Mouse (Mus musculus) hematopoietic stem cell, adult 5-6 weeks (primary cell): ENCODE results near the gene Prkar1a. TPM values are rescaled to one million over a fixed set of nuclear protein-coding genes. Genes with fewer than 3 reads are reported as not detected.

ENCODE experiments used
- ATAC-seq, 2 experiments: fragments of 125-278 bp in 1 of 2; replicated peaks in 1 of 2; 2 replicates each; pipeline ENCODE4 v1.8.0; 2016 to 2017; ENCODE audit warnings: inconsistent platforms in 2 of 2, mild to moderate bottlenecking in 2 of 2, moderate number of reproducible peaks in 2 of 2, low read depth in 1 of 2, moderate TSS enrichment in 1 of 2; ENCODE audit not compliant: low FRiP score in 2 of 2, poor library complexity in 2 of 2, severe bottlenecking in 2 of 2, insufficient read depth in 1 of 2, low TSS enrichment in 1 of 2
- total RNA-seq: library from RNA; stranded (forward); fragments of 172-1452, 232-1000 nt; gene quantifications from 2 replicates; pipeline ENCODE4 v1.2.3, GENCODE M21; 2017

Gene Prkar1a
- total RNA-seq, 1 experiment from 2014 or later, result 129 TPM

DNA sequence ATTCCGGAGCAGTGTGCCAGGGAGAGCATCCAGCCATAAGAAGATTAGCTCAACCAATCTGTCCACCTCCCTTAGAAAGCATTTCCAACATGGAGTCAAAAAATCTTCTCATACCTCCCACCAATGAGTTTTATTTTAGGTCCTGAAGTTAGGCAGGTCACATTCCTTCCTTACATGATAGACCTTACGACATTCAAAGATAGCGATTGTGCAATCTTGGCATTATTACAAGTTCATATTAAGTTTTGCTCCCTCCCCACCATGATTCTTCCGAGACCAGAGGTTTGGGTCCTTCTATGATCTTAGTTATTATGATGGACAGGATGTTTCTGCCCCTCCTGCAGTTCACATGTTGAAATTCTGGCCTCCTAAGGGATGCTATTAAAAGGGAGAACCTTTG is 40.3 kb downstream of the Prkar1a start:
- ATAC-seq, result no peak

DNA sequence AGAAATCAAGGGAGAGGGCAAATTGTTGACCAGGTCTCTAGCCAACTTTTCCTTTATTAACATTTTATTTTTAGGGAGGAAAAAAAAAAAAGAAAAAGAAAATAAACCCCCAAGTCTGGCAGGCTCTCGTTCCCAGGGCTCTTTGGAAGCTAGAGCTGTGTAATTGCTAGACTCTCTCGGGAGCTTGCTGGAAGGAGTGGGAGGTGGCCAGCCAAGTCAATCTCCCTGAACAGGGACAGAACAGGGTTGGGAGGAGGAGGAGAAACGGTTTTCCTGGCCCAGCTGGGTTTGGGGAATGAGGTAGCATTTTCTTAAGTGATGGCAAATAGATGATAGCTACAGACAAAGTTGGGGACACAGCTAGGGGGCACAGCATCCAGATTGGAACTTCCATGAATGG is 43.5 kb downstream of the Prkar1a start:
- ATAC-seq, result no peak

DNA sequence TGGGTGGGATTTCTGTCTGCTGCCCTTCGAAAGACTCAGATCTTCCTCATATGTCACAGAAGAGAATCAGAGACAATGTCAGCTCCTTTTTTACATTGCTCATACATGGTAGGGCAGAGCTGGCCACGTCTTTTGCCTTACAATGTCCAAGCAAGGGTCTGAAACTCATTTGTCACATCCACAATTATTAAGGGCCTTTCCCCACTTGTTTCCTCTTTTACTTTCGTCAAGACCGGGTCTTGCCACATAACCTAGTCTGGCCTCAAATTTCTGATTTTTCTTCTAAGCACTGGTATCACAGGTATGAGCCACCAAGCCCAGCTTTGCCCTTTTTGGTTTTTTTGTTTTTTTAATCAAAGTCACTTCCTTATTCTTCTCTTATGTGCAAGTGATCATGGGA is 47.3 kb downstream of the Prkar1a start:
- ATAC-seq, result no peak

DNA sequence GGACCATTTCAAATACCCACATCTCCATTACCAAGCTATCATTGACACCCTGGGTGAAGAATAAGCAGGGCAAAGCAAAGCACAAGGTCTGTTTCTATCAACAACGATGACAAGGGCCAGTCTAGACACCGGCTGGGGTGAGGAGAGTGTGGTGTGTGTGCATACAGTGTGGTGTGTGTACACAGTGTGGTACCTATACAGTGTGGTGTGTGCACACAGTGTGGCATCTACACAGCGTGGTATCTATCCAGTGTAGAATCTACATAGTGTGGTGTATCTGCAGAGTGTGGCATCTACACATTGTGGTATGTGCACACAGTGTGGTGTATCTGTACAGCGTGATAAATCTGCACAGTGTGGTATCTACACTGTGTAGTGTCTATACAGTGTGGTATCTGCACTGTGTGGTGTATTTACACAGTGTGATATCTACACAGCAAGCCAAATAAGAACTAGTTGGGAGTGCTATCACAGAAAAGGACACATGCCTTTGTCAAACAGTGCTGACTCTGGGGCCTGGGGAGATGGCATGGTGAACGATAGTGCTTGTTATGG is 48.0 kb downstream of the Prkar1a start:
- no peak for ATAC-seq

DNA sequence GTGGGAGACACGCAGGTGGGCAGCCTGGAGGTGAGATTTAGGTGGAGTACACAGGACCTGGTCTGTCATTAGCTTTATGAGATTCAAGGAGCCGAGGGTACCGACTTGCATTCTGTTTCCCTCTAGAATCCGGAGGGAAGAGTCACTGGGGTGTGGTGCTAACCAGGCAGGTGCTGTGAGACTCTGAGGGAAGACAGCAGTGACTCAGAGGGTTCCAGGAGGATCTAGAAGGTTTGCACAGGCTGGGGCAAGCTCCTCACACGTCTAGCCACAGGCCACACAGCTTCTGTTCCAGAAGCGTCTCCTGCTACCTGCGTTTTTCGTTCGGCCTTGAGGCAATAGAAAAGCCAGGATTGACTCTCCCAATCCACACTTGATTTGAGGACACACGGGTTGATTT is 49.5 kb downstream of the Prkar1a start:
- no peak for ATAC-seq

DNA sequence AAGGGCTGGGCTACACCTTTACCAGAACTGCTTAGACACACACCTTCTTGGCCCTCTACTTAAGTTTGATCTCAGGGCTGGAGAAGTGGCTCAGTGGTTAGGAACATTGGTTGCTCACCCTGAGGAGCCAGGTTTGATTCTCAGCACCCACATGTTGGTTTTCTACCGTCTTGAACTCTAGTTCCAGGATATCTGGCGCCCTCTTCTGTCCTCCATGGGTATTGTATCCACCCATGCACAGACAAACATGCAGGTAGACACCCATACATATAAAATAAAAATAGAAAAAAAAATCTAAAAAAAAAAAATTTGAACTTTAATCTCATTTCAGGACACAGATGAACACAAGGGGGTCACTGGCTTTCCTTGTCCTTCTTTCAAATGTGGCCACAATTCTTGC is 50.6 kb downstream of the Prkar1a start:
- ATAC-seq, result no peak

DNA sequence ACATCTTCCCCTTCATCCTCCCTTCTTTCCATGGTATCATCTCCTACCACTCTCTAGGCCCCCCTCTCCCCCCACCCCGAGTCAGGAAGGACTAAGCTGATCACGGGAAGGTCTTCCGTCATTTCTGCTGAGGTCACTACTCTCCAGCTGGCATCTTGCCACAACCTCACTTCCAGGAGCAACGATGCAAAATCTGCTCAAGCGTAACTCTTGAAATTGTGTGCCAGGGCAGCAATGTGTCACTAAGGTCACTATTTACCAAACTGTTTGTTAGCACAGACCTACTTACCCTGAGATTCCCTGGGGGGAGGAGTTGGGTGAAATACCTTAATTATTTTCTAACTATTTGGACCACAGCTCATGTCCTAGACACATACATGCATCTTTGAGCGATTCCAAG is 51.6 kb downstream of the Prkar1a start:
- ATAC-seq, result peak in 1 of 2 experiments; percentile 14; a peak in 1 of 4 replicates

DNA sequence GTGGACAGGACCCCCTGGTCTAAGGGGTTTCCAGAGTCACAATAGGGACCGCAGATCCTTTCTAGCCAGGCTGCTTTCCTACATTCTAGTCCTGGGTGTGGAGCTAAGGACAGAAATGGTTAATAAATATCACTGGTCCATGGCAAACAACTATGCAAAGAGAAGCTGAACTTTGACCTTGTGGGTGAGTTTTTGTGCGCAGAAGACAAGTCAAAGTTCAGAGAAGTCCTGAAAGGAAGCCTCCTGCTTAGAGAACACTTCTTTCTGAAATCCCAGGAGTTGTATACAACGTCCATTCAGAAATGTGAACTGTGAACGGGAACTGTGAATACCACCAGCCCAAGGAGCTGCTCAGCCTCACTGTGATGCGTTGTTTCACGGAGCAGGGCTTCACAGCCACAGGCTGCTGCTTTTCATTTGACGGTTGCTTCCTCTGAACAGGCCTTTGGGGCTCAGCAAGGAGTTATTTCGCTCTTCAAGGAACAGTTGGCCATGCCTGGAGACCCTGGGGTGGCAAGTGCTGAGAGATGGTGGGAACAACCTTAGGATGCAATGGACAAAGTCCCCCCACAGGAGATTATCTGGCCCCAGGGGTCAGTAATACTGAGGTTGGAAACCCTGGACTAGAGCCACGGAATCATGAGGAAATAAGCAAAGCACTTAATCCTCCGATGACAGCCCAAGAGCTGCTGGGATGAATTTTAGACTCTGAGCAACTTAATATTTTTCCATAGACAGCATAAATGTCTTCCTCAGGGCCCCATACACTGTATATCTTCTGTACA is 53.0 kb downstream of the Prkar1a start:
- no peak for ATAC-seq

DNA sequence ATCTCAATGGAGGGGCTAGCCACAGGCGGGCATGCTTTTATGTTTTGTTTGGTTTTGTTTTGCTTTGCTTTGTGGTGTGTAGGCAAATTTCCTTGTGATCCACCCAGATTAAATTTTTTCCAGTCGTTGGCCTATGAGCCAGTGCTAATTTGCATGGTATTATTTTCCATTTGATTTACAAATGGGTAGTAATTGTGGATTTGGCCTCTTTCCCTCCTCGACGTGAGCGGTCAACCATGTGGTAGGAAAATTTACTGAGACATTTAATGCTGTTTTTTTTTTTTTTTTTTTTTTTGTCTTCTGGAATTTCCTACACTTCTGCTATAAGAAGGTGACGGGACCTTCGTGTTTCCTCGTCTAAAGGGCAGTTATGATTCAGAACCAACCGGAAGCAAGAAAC is 54.6 kb downstream of the Prkar1a start:
- no peak for ATAC-seq

DNA sequence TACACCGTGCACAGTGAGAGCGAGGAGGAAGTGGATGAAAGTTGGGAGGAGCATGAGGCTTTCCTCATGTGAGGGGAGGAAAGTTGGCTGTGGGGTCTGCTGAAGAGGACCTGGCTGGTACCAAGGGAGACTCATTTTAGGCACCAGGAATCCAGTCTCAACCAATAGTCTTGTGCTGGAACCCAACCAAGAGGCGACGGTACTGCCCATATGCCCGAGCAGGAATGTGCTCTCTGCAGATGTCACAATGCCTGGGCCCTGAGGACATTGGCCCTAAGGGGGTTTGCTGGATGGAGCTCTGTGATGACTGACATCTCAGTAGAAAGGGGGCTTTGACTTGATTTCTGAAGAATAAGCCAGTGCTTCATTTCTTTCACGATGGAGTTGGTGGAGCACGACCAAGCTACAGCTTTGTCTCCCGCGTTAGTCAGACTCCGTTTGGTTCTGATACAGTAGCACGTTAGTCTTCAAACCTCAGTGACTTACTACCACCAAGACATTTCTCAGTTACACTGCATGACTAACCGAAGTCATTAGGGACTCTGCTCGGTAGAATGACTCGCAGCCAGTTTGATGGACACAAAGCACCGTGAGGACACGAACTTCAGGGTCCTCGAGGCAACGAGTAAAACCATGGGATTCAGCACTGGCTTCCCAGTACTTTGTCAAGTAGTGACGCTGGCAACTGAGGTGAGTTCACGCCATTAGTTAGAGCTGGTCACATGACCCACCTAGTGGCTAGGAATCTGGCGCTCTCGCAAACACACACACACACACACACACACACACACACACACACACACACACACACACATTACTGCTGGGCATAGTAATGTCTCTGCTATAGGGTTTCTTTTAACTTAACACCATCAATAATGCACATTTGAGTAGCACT is 55.4 kb downstream of the Prkar1a start:
- no peak for ATAC-seq

DNA sequence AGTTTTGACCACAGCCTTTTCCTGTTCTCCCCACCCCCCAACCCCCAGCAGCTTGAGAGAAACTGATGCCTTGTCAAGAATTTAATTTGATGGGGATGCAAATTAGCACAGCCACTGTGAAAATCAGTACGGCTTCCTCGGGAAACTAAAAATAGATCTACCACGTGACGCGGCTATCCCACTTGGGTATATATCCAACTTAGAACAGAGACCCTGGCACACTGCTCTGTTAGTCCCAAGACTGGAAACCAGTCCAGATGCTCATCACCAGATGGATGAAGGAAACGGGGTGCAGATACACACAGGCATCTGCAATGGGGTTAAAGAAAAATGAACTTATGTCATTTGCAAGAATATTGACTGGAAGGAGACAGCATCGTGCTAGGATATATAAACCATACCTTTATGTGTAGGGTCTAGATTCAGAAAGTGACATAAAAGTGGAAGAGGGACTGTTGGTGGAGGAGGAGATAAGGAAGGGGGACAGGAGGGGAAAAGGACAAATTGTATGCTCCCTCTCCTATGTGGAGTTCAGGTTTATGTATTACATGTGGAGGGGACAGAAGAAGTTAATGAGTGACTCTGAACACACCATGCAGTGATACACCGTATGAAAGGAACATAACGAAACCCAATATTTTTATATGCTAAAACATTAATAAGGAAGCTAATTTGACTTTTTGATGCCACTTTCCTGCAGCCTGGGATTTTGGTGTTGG is 56.3 kb downstream of the Prkar1a start:
- ATAC-seq, result no peak

DNA sequence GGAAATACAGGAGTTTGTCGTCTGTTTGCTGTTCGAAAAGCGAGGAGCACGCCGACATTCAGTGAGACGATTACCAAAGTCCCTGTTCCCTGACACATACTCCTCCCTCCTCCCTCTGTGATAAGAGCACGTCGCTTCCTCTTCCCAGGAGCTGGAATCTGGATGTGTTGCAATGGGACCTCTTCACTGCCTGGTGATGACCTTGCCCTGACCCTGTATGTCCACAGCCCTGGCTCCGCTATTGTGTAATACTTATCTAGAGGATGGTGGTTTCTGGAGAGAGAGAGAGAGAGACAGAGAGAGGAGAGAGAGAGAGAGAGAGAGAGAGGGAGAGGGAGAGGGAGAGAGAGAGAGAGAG is 56.8 kb downstream of the Prkar1a start:
- no peak for ATAC-seq

DNA sequence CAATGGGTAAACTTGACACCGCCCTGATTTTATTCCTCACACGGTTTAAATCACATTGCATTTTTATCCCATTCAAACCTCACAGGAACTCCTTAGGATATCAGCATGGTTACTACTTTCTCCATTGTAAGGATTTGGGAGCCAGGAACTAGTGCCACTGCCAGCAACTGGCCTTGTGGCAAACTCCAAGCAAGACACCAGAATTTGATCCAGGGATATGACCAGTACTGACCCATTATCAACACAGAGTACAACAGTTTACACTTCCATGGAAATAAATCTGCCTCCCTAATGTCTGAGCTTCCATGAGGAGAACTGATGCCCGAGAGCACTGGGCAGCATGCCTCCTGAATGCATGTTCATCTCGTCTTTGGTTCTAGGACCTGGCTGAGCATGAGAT is 57.4 kb downstream of the Prkar1a start:
- no peak for ATAC-seq

DNA sequence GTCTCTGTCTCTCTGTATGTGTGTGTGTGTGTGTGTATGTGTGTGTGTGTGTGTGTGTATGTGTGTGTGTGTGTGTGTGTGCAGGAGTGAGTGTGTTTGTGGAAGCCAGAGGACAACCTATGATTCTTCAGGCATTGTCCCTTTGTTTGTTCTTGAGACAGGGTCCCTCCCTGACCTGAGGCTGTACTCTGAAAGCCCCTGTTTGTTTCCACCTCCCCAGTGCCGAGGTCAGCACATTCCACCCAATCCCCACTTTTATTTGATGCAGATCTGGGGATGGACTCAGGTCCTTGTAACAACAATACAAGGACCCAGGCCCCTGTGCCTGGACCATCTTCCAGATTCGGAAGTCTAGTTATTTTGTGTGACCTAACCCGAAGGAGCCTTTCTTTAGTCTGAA is 58.2 kb downstream of the Prkar1a start:
- no peak for ATAC-seq

DNA sequence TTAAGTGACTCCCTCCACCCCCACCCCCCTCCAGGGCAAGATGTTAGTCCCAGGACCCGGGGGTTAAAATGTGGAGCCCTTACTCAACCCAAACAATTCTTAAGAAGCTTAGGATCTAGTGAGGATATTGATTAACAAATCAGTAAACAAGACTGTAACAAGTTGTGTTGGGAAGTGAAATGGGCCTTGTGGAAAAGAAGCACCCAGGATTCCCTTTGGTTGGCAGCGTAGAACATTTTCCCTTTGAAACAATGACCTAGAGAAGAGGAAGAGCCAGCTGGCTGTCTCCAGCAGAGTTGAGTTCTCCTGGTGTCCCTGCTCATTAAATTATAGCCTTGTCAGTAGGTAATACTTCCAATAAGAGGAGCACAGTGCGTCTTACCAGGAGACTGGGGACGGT is 59.6 kb downstream of the Prkar1a start:
- ATAC-seq, result no peak

DNA sequence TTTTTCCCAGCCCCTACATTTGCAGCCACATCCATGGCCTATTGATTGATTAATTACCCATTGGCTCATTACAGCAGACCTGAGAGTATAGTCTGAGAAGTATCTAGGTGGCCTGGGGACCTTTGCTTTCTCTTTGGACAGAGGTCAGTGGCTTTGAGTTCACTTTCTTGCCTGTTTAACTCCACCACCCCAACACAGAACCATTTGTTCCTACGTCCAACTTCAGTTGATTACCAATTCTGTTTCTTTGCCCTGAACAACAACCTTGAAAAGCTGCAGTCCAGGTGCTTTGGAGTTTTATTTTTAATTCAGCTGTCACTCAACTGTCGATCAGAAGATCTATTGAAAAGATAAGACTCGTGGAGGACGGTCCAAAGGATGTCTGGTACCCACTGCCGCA is 60.3 kb downstream of the Prkar1a start:
- no peak for ATAC-seq

DNA sequence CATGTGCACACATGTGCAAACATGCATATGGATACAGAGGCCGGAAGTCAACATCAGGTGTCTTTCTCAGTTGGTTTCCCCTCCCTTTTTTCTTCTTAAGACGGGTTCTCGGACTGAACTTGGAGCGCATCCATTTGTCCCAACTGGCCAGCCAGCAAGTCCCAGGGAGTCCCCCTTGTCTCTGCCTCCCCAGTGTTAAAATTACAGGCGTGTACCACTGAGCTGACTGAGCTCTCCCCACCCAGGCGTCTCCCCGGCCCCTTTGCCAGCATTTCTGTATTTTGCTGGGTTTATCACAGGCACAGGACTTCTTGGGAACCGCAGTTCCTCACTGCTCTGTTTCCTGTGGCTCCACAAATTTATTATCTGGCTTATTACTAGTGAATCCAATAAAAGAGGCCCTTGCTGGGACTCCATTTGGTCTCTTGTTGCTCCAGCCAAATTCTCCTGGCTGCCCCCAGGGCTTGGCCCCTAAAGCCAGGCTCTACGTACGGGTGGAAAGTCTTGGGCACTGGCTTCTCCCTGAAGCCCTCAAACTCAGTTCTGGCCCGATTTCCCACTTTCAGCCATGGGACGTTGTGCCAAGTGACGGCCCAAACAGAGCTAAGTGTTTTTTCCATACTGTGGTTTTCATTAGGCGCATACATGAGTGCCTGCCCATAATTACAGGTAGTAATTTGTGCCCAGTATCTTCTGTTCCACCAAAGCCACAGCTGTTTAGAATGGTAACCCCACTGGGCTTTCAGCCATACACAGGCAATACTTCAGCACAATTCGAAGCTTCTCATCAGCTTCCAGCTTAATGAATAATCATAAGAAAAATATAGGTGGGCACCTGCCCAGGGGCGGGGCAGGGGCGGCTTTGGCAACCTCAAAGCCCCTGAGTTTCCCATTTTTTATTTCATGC is 65.4 kb downstream of the Prkar1a start:
- no peak for ATAC-seq
